Mouse (Mus musculus): ENCODE data around the gene Gm47289.

Gene Gm47289

DNA sequence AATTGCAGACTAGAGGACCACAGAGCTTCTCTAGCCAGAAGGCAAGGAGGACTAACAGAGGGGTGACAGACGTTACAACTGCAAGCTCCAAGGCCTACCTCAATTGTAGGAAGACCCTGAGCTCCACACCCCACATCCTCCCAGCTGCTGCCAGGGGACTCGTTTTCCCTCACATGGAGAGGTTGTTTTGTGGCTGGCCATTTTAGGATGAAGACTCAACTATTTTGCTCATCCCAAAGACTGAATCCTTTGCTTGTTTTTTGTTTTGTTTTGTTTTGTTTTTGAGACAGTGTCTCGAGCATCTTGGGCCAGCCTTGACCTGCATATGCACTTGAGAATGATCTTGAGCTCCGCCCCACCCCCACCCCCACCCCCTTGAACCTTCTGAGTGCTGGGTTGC, at the start of gene Gm47289:
Gene Gm47289 (plus strand): TSS at position 301 of the 400 bp plus-strand sequence.
- no peak for DNase-seq (ENCODE audit: low read depth, low spot score)

DNA sequence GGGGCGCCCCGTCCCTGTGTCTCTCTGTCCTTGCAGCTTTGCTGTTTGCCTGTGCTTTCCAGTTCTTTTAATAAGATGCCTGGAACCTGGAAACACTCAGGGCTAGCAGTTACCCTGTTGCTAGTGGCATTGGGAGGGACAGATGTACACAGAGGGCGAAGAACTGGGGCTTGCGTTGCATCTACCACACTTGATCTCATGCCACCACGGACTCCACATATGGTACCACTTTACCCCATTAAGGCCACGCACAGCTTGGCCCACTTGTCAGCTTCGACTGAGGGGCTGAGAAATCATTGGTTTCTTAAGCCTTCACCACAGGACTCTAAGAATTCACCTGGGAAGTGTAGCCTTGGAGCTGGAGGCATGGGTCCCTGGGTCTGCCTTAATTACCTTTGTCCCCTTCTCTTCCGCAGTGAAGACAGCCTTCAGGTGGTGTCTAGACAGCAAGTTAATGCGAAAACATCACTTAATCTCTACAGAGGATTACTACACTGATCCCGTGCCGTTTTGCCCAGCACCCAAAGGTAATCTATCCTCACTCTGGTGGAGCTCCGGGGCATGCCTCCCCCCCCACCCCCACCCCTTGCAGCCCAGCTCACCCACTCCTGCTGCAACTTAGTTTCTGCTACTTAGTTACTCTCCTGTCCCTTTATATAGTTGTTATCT, 49.1 kb upstream of the Gm47289 start:
- DNase-seq (ENCODE audit: low read depth, low spot score): no peak

DNA sequence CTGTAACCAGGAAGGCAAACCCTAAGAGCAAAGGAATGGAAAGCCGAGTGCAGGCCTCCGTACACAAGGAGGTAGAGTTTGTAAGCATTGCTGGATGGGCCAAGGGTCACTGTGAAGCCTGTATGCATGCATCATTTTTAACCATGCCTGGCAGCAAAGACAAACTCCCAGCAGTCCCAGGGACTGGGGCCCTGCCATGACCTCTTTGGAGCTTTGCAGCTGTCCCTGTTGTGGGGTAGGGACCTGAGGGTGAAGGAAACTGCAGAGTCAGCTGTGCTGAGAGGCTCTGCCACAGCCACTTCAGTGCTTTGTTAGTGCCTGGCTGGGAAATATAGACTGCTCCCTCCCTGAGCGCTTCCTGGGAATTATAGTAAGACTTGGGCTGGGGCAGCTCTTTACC, 48.3 kb upstream of the Gm47289 start:
- no peak for DNase-seq (ENCODE audit: low read depth, low spot score)

- no peak for DNase-seq (ENCODE audit: low read depth, low spot score)
Observed at GRCm38 (mm10) chr9:119114911-119115310, 44.0 kb upstream of the Gm47289 start.

GRCm38 (mm10) chr9:119119409-119120167, 39.4 kb upstream of the Gm47289 start:
- no peak for DNase-seq (ENCODE audit: low read depth, low spot score)

- no peak for DNase-seq (ENCODE audit: low read depth, low spot score)
Observed at GRCm38 (mm10) chr9:119120168-119120560, 38.8 kb upstream of the Gm47289 start.

GRCm38 (mm10) chr9:119122596-119123369, 36.2 kb upstream of the Gm47289 start:
- DNase-seq (ENCODE audit: low read depth, low spot score): no peak

- no peak for DNase-seq (ENCODE audit: low read depth, low spot score)
Observed at GRCm38 (mm10) chr9:119128436-119129181, 30.4 kb upstream of the Gm47289 start.

DNA sequence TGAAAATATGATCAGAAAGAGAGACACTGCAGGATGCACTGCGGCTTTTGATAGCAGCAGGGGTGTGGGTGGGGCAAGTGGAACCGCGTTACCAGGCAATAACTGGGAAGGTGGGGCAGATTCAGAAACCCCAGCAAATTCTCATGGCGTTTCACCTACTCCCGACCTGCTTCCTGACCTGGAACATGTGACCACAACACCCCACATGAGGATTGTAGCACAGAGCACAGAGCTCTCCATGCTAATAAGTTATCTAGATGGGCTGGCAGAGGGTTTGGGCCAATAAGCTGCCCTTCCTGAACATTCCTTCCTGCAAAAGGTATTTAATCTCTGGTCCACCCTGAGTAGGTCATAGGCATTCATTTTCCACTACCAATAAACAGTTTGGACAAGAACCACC, 28.3 kb upstream of the Gm47289 start:
- DNase-seq (ENCODE audit: low read depth, low spot score): no peak

DNA sequence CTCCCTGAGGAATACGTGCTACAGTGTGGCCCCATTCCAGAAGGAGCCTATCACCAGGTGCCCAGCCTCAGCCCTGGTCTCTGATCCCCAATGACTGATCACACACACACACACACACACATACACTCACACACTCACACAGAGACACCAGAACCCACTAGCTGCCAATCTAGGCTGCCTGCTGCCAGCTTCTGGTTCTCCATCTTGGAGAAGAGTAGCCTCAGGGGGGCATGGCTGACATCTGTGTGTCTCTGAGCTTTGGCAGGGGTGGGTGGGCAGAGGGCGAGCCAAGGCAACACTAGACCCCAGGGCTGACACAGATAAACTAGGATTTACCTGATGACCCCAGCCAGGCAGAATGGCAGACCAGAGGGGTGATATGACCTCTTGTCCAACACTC, 20.1 kb upstream of the Gm47289 start:
- no peak for DNase-seq (ENCODE audit: low read depth, low spot score)

GRCm38 (mm10) chr9:119142066-119142465, 16.9 kb upstream of the Gm47289 start:
- DNase-seq (ENCODE audit: low read depth, low spot score): no peak

GRCm38 (mm10) chr9:119143372-119143771, 15.6 kb upstream of the Gm47289 start:
- DNase-seq (ENCODE audit: low read depth, low spot score): no peak

DNA sequence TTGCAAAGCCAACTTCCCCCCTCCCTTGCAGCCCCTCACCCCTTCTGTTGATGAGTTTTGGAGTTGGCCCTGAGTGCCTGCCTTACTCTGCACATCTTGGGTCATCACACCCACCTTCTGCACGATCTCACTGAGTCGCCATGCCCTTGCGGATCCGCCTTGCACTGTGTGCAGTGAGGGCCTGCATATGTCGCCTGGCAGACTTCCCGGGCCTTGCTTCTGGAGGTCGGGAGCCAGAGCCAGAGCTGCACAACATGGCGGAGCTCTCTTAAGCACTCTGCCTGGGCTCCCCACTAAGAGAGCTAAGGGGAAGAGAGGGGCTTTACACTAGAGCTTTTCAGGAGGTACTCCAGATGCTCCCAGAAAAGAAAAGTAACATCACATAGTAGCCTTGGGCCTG, 14.3 kb upstream of the Gm47289 start:
- DNase-seq (ENCODE audit: low read depth, low spot score): no peak

GRCm38 (mm10) chr9:119145137-119145536, 13.8 kb upstream of the Gm47289 start:
- DNase-seq (ENCODE audit: low read depth, low spot score): no peak

GRCm38 (mm10) chr9:119145638-119146037, 13.3 kb upstream of the Gm47289 start:
- no peak for DNase-seq (ENCODE audit: low read depth, low spot score)

GRCm38 (mm10) chr9:119146098-119146770, 12.7 kb upstream of the Gm47289 start:
- DNase-seq (ENCODE audit: low read depth, low spot score): no peak

- peak; percentile 82 for DNase-seq (ENCODE audit: low read depth, low spot score)
Observed at GRCm38 (mm10) chr9:119149601-119150000, 9.4 kb upstream of the Gm47289 start.

DNA sequence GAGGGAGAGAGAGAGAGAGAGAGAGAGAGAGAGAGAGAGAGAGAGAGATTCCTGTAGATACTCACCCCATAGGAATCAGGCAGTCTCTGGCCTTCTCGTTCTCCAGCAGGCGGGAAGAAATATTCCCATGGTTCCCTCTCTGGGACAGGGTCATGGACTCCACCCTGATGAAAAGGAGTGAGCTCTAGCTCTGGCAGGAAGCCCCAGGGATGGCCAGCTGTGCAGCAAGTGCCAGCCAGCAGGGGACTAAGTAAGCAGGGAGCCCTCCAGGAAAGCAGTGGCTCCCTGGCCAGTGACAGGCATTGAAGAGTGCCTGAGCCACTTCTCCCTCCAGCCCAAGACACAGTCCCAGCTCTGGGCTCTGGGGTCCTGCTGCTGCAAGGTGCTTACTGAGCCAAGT, 7.2 kb upstream of the Gm47289 start:
- no peak for DNase-seq (ENCODE audit: low read depth, low spot score)

- no peak for DNase-seq (ENCODE audit: low read depth, low spot score)
Observed at GRCm38 (mm10) chr9:119155416-119155815, 3.5 kb upstream of the Gm47289 start.

- DNase-seq (ENCODE audit: low read depth, low spot score): no peak
Observed at GRCm38 (mm10) chr9:119155826-119156225, 3.1 kb upstream of the Gm47289 start.
